Mouse (Mus musculus): ENCODE measurements at regions not wholly inside any gene's neighbourhood (a gene's known extent, or its start where the extent isn't known, plus 50 kb on each side); places are given as distances from the start of the nearest gene placed in this dataset.

GRCm38 (mm10) chr12:13094111-13094851 is 152.6 kb upstream of the Mycn start:
- no peak for DNase-seq (ENCODE audit: low spot score in 2 of 2)

- DNase-seq (ENCODE audit: low spot score in 2 of 2): no peak
These were observed 144.2 kb upstream of the Mycn start for GRCm38 (mm10) chr12:13085951-13086350.

- DNase-seq (ENCODE audit: low spot score in 2 of 2): no peak
These were observed 143.8 kb upstream of the Mycn start for GRCm38 (mm10) chr12:13085484-13085883.

GRCm38 (mm10) chr12:13083337-13084054 is 141.8 kb upstream of the Mycn start:
- DNase-seq (ENCODE audit: low spot score in 2 of 2): no peak

- DNase-seq (ENCODE audit: low spot score in 2 of 2): no peak
These were observed 139.1 kb upstream of the Mycn start for GRCm38 (mm10) chr12:13080791-13081190.

GRCm38 (mm10) chr12:13079832-13080231 is 138.1 kb upstream of the Mycn start:
- no peak for DNase-seq (ENCODE audit: low spot score in 2 of 2)

- no peak for DNase-seq (ENCODE audit: low spot score in 2 of 2)
These were observed 136.0 kb upstream of the Mycn start for GRCm38 (mm10) chr12:13077689-13078088.

- no peak for DNase-seq (ENCODE audit: low spot score in 2 of 2)
These were observed 135.1 kb upstream of the Mycn start for GRCm38 (mm10) chr12:13076699-13077287.

GRCm38 (mm10) chr12:13073126-13073886 is 131.6 kb upstream of the Mycn start:
- no peak for DNase-seq (ENCODE audit: low spot score in 2 of 2)

GRCm38 (mm10) chr12:13067295-13067694 is 125.6 kb upstream of the Mycn start:
- no peak for DNase-seq (ENCODE audit: low spot score in 2 of 2)

- DNase-seq (ENCODE audit: low spot score in 2 of 2): no peak
These were observed 125.0 kb upstream of the Mycn start for GRCm38 (mm10) chr12:13066604-13067181.

- no peak for DNase-seq (ENCODE audit: low spot score in 2 of 2)
These were observed 117.8 kb upstream of the Mycn start for GRCm38 (mm10) chr12:13059473-13059872.

- DNase-seq (ENCODE audit: low spot score in 2 of 2): no peak
These were observed 114.5 kb upstream of the Mycn start for GRCm38 (mm10) chr12:13056246-13056645.

- DNase-seq (ENCODE audit: low spot score in 2 of 2): no peak
These were observed 112.9 kb upstream of the Mycn start for GRCm38 (mm10) chr12:13054611-13055010.

GRCm38 (mm10) chr12:13053746-13054145 is 112.0 kb upstream of the Mycn start:
- no peak for DNase-seq (ENCODE audit: low spot score in 2 of 2)

GRCm38 (mm10) chr12:13052845-13053623 is 111.3 kb upstream of the Mycn start:
- DNase-seq (ENCODE audit: low spot score in 2 of 2): no peak

GRCm38 (mm10) chr12:13052164-13052563 is 110.5 kb upstream of the Mycn start:
- DNase-seq (ENCODE audit: low spot score in 2 of 2): no peak

GRCm38 (mm10) chr12:13049659-13050058 is 107.9 kb upstream of the Mycn start:
- DNase-seq (ENCODE audit: low spot score in 2 of 2): no peak

GRCm38 (mm10) chr12:13048168-13048727 is 106.5 kb upstream of the Mycn start:
- DNase-seq (ENCODE audit: low spot score in 2 of 2): no peak

GRCm38 (mm10) chr12:13042934-13043333 is 101.2 kb upstream of the Mycn start:
- DNase-seq (ENCODE audit: low spot score in 2 of 2): no peak

Measured in spleen, postnatal 10 days (tissue).